Mouse (Mus musculus) heart, embryonic 14.5 days (tissue): ENCODE data around the gene Clec2d. TPM values are rescaled to one million over a fixed set of nuclear protein-coding genes. Genes with fewer than 3 reads are reported as not detected.
"Not testable (repeated sequence)": the region's sequence is repeated elsewhere in the genome, so short reads cannot be mapped to it uniquely, and the experiment has no call there.

Experiments
- ATAC-seq: fragments of 200-750 bp; cut with Nextera tagmentation; 2 replicates; pipeline ENCODE4 v1.8.0; 2017; ENCODE audit warnings: low read depth, moderate TSS enrichment; ENCODE audit not compliant: insufficient number of reproducible peaks, insufficient read depth, low FRiP score
- H3K27ac ChIP-seq, 2 experiments: fragments of 200-500 bp in 1 of 2; fragments of 300-500 bp in 1 of 2; sonication (generic) in 1 of 2; replicated peaks in 1 of 2; 2 replicates each; pipeline ENCODE4 v1.5.1; 2012 to 2014; ENCODE audit warnings: low read depth in 2 of 2, low read length in 2 of 2, control low read depth in 1 of 2, mild to moderate bottlenecking in 1 of 2, mixed read lengths in 1 of 2; ENCODE audit not compliant: control insufficient read depth in 1 of 2, insufficient read depth in 1 of 2
- H3K27me3 ChIP-seq: fragments of 300-500 bp; sonication (generic); 2 replicates; pipeline ENCODE4 v1.6.1; 2014; ENCODE audit warnings: mild to moderate bottlenecking, low read length, control low read depth; ENCODE audit not compliant: control insufficient read depth, insufficient read depth
- H3K36me3 ChIP-seq: fragments of 300-500 bp; sonication (generic); 2 replicates; pipeline ENCODE4 v1.6.1; 2014; ENCODE audit warnings: mild to moderate bottlenecking, control low read depth, low read length, mixed read lengths; ENCODE audit not compliant: control insufficient read depth, insufficient read depth
- H3K4me1 ChIP-seq, 2 experiments: fragments of 200-500 bp in 1 of 2; fragments of 300-500 bp in 1 of 2; sonication (generic) in 1 of 2; 2 replicates each; pipeline ENCODE4 v1.6.1; 2012 to 2014; ENCODE audit warnings: low read length in 2 of 2, control low read depth in 1 of 2, mixed read lengths in 1 of 2; ENCODE audit not compliant: control insufficient read depth in 2 of 2, insufficient read depth in 2 of 2
- H3K4me2 ChIP-seq: fragments of 300-500 bp; sonication (generic); 2 replicates; pipeline ENCODE4 v1.6.1; 2014; ENCODE audit warnings: mild to moderate bottlenecking, low read length
- H3K4me3 ChIP-seq, 2 experiments: fragments of 200-500 bp in 1 of 2; fragments of 300-500 bp in 1 of 2; sonication (generic) in 1 of 2; 2 replicates each; pipeline ENCODE4 v1.5.1; 2012 to 2014; ENCODE audit warnings: low read length in 2 of 2, mild to moderate bottlenecking in 2 of 2, control low read depth in 1 of 2, low read depth in 1 of 2, moderate library complexity in 1 of 2; ENCODE audit not compliant: control insufficient read depth in 1 of 2, insufficient read depth in 1 of 2
- H3K9ac ChIP-seq: fragments of 300-500 bp; sonication (generic); 2 replicates; pipeline ENCODE4 v1.6.1; 2014; ENCODE audit warnings: mild to moderate bottlenecking, low read length
- H3K9me3 ChIP-seq: fragments of 300-500 bp; sonication (generic); 2 replicates; pipeline ENCODE4 v1.6.1; 2016; ENCODE audit warnings: low read length, control low read depth; ENCODE audit not compliant: control insufficient read depth
- WGBS: fragments of 180-500 bp; shearing (Covaris S2); extraction: QIAGEN DNeasy Blood & Tissue Kit; methylation state at CpG from one replicate; pipeline ENCODE4 v1.1.7; 2014; 5-methylcytosine and 5-hydroxymethylcytosine counted together
- polyA plus RNA-seq: library from polyadenylated mRNA; unstranded; fragments of >200 nt; fragmentation: Nextera tagmentation; extraction: Ambion mirVana; gene quantifications from 2 replicates; pipeline ENCODE4 v1.2.1, GENCODE M21; 2014

Gene Clec2d
- polyA plus RNA-seq, 1 experiment from 2014 or later = 0.38 TPM

DNA sequence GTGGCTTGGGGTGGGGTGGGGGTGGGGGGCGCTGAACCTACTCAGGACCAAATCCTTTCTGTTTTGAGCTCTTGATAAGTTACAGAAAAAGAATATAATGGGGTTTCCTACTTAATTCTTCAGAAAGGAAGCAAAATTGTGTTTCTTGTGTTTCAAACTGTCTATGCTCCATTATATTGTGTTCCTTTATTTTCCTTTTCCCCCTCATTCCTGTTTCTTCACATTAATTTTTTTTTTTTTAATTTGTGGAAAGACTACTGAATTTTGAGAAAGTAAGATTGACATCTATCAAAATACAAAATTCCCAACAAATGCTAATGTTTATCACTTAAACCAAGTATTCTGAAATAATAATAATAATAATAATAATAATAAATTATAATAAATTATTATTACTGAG lies 834 bp downstream of the Clec2d start:
- H3K9me3 ChIP-seq = no peaks in the 10 kb centered on the region
- H3K9ac ChIP-seq = peak overlapping the region; percentile 86
- peak overlapping the region; percentile 62 for H3K4me2 ChIP-seq
- WGBS = 13% methylated on average over 1 of the region's 1 CpGs
- H3K4me3 ChIP-seq = peak overlapping the region; percentile 52 to 55; a peak in 3 of 4 replicates
- ATAC-seq = no peak
- peak overlapping the region; percentile 95 to 98 for H3K27ac ChIP-seq
- no peaks in the 10 kb centered on the region for H3K27me3 ChIP-seq
- H3K4me1 ChIP-seq = peaks cover 2 to 12% of the 10 kb centered on the region in 2 experiments; a peak in 2 of 4 replicates
- H3K36me3 ChIP-seq = peaks cover 33% of the 10 kb centered on the region

DNA sequence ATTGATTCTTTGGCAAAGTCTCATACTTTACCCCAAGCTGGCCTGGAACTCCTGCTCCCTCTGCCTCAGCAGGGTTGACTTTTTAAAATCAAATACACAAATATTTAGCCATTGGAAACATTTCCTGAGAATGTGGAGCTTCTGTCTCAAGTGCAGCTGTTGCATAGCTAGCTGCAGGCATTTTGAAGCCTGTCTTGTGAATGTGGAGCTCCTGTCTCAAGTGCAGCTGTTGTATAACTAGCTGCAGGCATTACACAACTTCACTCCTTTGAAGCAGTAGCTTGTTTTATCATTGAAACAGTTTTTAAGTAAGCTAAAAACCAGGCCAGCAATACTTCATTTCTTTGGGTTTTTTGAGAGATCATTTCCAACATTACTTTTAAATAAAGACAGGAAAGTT lies 1.3 kb downstream of the Clec2d start:
- H3K4me2 ChIP-seq = peak overlapping the region; percentile 62
- H3K27me3 ChIP-seq = no peaks in the 10 kb centered on the region
- no peak for ATAC-seq
- H3K9me3 ChIP-seq = no peaks in the 10 kb centered on the region
- H3K27ac ChIP-seq = peak overlapping the region in 1 of 2 experiments; percentile 46; a peak in 2 of 4 replicates
- H3K4me3 ChIP-seq = peak overlapping the region; percentile 31 to 55; a peak in 3 of 4 replicates
- peak overlapping the region; percentile 70 for H3K9ac ChIP-seq
- H3K4me1 ChIP-seq = peaks cover 2 to 12% of the 10 kb centered on the region in 2 experiments; a peak in 2 of 4 replicates
- H3K36me3 ChIP-seq = peaks cover 38% of the 10 kb centered on the region

DNA sequence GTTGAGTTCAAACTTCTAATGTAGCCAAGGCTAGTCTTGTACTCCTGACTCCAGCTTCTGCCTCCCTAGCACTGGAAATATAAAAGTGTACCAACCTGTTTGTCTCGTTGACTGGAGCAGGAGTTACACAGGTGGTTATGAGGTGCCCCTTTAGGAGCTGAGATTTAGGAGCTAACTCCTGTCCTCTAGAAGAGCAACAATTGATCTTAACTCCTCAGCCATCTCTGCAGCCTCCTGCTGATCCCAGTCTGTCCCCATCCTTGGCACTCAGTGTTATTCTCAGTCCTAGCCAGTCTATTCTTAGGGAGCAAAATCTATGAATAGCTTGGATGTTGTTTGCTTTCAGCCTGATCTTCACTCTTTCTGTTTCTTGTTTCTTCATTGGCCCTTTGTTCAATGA lies 2.1 kb downstream of the Clec2d start:
- WGBS = 83% methylated on average over 1 of the region's 1 CpGs
- H3K4me1 ChIP-seq = peaks cover 2 to 12% of the 10 kb centered on the region in 2 experiments; a peak in 2 of 4 replicates
- no peaks in the 10 kb centered on the region for H3K9me3 ChIP-seq
- no peak overlapping the region for H3K27ac ChIP-seq
- peaks cover 41% of the 10 kb centered on the region for H3K36me3 ChIP-seq
- no peaks in the 10 kb centered on the region for H3K27me3 ChIP-seq
- H3K9ac ChIP-seq = peak overlapping the region; percentile 52; the same call in 1 of the 2 replicates
- H3K4me2 ChIP-seq = peak overlapping the region; percentile 60
- ATAC-seq = no peak
- peak overlapping the region; percentile 9 to 28; a peak in 3 of 4 replicates for H3K4me3 ChIP-seq

DNA sequence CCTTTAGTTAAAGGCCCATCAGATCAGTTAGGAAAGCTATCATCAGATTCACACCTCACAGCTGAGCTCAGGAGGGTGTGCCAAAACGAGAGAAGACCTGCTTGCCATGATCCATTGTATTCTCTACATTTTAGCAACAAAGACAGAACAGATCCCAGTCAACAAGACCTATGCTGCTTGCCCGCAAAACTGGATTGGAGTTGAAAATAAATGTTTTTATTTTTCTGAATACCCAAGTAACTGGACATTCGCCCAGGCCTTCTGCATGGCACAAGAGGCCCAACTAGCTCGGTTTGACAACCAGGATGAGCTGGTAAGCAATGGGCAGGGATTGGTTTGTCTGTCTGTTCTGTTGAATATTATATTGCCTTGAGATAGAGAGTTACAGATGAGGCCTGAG lies 3.6 kb downstream of the Clec2d start:
- Histone ChIP-seq H3K36me3 (peaks cover 41% of the 10 kb centered on the region), H3K4me1 (peaks cover 2 to 12% of the 10 kb centered on the region in 2 experiments; a peak in 2 of 4 replicates)
- not testable (repeated sequence) for H3K4me2 ChIP-seq, H3K27me3 ChIP-seq, H3K9me3 ChIP-seq, H3K27ac ChIP-seq, H3K9ac ChIP-seq, ATAC-seq, H3K4me3 ChIP-seq
- WGBS = 79% methylated on average over 4 of the region's 4 CpGs

DNA sequence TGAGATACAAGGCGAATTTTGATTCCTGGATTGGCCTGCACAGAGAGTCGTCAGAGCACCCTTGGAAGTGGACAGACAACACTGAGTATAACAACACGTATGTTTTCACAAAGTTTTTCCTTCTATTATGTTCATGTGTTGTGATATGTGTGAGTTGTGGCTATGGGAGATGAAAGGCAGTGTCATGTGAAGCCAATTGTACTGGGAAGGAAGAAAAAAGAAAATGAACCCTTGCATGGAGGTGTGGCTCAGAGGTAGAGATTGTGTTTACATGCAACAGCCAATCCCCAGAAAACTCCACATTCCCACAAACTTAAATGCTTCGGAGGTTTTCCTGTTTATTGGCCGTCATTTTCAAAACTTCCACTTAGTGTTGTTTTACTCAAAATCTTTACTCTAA lies 4.4 kb downstream of the Clec2d start:
- no peaks in the 10 kb centered on the region for H3K27me3 ChIP-seq
- no peak for ATAC-seq
- H3K9me3 ChIP-seq = no peaks in the 10 kb centered on the region
- 78% methylated on average over 5 of the region's 5 CpGs for WGBS
- H3K27ac ChIP-seq = no peak overlapping the region
- peaks cover 2 to 12% of the 10 kb centered on the region in 2 experiments; a peak in 2 of 4 replicates for H3K4me1 ChIP-seq
- no peak overlapping the region for H3K9ac ChIP-seq
- peaks cover 41% of the 10 kb centered on the region for H3K36me3 ChIP-seq
- H3K4me2 ChIP-seq = no peak overlapping the region
- H3K4me3 ChIP-seq = no peak overlapping the region

DNA sequence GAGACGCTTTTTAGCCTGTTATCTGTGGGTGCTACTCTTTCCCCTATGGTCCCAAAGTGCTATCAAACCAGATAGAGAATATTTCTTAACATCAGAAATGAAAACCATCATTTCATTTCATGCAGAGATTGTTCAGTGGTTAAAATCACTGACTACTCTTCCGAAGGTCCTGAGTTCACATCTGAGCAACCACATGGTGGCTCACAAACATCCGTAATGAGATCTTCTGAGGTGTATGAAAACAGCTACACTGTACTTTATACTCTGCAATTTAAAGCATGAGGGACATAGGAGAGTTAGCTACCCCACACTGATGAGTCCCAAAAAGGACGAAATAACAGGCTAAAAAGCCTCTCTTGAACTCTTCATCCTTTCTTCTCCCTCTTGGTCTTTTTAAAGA lies 5.6 kb downstream of the Clec2d start:
- WGBS = 77% methylated on average over 4 of the region's 4 CpGs
- no peak for ATAC-seq
- peaks cover 41% of the 10 kb centered on the region for H3K36me3 ChIP-seq

DNA sequence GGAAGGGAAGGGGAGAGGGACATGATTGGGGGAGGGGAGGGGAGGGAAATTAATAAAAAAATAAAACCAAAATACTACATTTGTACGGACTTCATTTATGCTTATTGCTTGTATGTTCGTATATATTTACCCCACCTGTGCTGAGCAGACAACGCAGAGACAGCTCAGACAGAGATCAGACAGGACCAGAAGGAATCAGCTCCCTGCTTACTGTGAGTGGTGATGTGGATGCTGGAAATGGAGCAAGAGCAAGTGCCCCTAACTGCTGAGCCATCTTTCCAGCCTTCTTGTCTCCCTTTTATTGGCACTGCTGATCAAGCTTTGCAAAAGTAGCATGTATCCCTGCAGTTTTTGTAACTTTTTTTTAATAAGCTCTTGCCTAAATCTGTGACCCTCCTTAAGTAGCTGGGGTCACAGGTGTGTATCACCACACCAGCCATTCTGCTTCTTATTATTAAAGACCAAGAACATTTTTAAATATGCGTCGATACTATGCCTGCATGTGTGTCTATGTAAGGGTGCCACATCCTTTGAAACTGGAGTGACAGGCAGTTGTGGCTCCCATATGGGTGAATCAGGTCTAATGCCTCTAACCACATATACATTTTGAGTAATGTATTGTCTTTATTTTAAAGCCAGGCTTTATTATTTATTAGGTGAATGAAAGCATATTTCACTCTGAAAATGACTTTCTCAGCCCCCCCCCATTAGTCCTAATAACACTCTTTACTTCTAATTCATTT lies 6.2 kb downstream of the Clec2d start:
- H3K36me3 ChIP-seq = peaks cover 41% of the 10 kb centered on the region
- H3K4me2 ChIP-seq = no peak overlapping the region
- no peaks in the 10 kb centered on the region for H3K27me3 ChIP-seq
- ATAC-seq = no peak
- WGBS = 90% methylated on average over 5 of the region's 5 CpGs
- peaks cover 2 to 11% of the 10 kb centered on the region in 2 experiments; a peak in 2 of 4 replicates for H3K4me1 ChIP-seq
- no peaks in the 10 kb centered on the region for H3K9me3 ChIP-seq
- H3K27ac ChIP-seq = no peak overlapping the region
- H3K9ac ChIP-seq = no peak overlapping the region
- H3K4me3 ChIP-seq = no peak overlapping the region

More for the DNA sequence above, 5.6 kb downstream of the Clec2d start:
- Histone ChIP-seq H3K9ac (no peak overlapping the region), H3K27me3 (no peaks in the 10 kb centered on the region), H3K9me3 (no peaks in the 10 kb centered on the region), H3K4me1 (peaks cover 2 to 12% of the 10 kb centered on the region in 2 experiments; a peak in 2 of 4 replicates), H3K27ac (no peak overlapping the region), H3K4me3 (no peak overlapping the region), H3K4me2 (no peak overlapping the region)
